24 mouse cellular contexts compared by ENCODE assay signal in genomic region chr13:101916876-101917275, GRCm38 (mm10).
DNase-seq lines count a peak whose midpoint lies in the region; ATAC-seq and TF ChIP-seq lines count a peak whose summit lies in the region.
"Had no signal": no experiment of that assay in that cellular context is flagged by ENCODE, and none has a peak within 500 bp of the region (broad histone marks: within the 10 kb centered on the region; RNA-seq: fewer than 3 reads in every experiment).

No protein-coding gene starts in this region.

- TF ChIP-seq EP300 in heart, adult 2 months (IDR thresholded peaks at IDR 0.05; ENCODE audit: insufficient read depth, low read depth, low read length), result no peak

- TF ChIP-seq POLR2A in heart, adult 2 months (IDR thresholded peaks at IDR 0.05; ENCODE audit: insufficient read depth, low read depth, low read length), result no peak

- H3K9ac ChIP-seq in heart, adult 2 months (ENCODE audit: low read depth, low read length), result no peak overlapping the region
- no peak overlapping the region for H3K9ac ChIP-seq in limb, embryonic 12.5 days (replicated peaks)
- H3K9ac ChIP-seq: forebrain, embryonic 13.5 days; heart, embryonic 12.5 days; heart, embryonic 15.5 days; hindbrain, embryonic 13.5 days had no signal

- no peak overlapping the region for H3K4me3 ChIP-seq in heart, adult 2 months
- H3K4me3 ChIP-seq in limb, embryonic 12.5 days (replicated peaks), result no peak overlapping the region
- H3K4me3 ChIP-seq in limb, embryonic 10.5 days, result no peak overlapping the region
- H3K4me3 ChIP-seq: forebrain, embryonic 10.5 days; forebrain, embryonic 13.5 days; heart, embryonic 12.5 days; heart, embryonic 15.5 days; hindbrain, embryonic 10.5 days; hindbrain, embryonic 13.5 days had no signal

- WGBS in heart, adult 2 months, result 97% methylated on average over 5 of the region's 5 CpGs
- 47% methylated on average over 5 of the region's 5 CpGs for WGBS in limb, embryonic 12.5 days
- WGBS in limb, embryonic 10.5 days, result 91% methylated on average over 5 of the region's 5 CpGs

- no peaks in the 10 kb centered on the region for H3K9me3 ChIP-seq in limb, embryonic 12.5 days
- no peaks in the 10 kb centered on the region for H3K9me3 ChIP-seq in limb, embryonic 10.5 days (replicated peaks)
- H3K9me3 ChIP-seq: forebrain, embryonic 10.5 days; forebrain, embryonic 13.5 days; heart, embryonic 12.5 days; heart, embryonic 15.5 days; hindbrain, embryonic 10.5 days; hindbrain, embryonic 13.5 days had no signal

- DNase-seq in heart, adult 11 months, result peak; percentile 51
- no peak for DNase-seq in heart, adult 2 months
- DNase-seq in limb, embryonic 10.5 days (ENCODE audit: low spot score), result no peak
- peak; percentile 36 for DNase-seq in thymus, postnatal 14 days
- DNase-seq in thymus, adult 18-20 months, result no peak
- peak; percentile 31 for DNase-seq in thymus, postnatal 4 days
- DNase-seq: adrenal gland, adult 8-10 months; adrenal gland, postnatal 25 days; B cell, adult 2 months; cerebellum, adult 11-12 months; cerebellum, adult 8-10 months; cerebellum, postnatal 10 days; gastrocnemius, postnatal 10 days; gastrocnemius, postnatal 36 days had no signal

- intact Hi-C loops in heart, adult 2 months (cut with DNase I), result loop anchor here (5.0 kb wide), 2 partner anchors 75 to 405 kb away; no protein-coding TSS in a partner anchor

- TF ChIP-seq CTCF in heart, adult 2 months (IDR thresholded peaks at IDR 0.05), result no peak

- H3K79me2 ChIP-seq in heart, adult 2 months (replicated peaks; ENCODE audit: control insufficient read depth, insufficient read depth, low read length), result no peaks in the 10 kb centered on the region

- no peaks in the 10 kb centered on the region for H3K27me3 ChIP-seq in heart, adult 2 months (ENCODE audit: control insufficient read depth, insufficient read depth, low read length)
- peaks cover 19% of the 10 kb centered on the region; the same call in 1 of the 2 replicates for H3K27me3 ChIP-seq in limb, embryonic 12.5 days
- no peaks in the 10 kb centered on the region for H3K27me3 ChIP-seq in limb, embryonic 10.5 days (ENCODE audit: low read depth, poor library complexity, severe bottlenecking)
- H3K27me3 ChIP-seq: forebrain, embryonic 13.5 days; heart, embryonic 12.5 days; heart, embryonic 15.5 days; hindbrain, embryonic 13.5 days had no signal

- peaks cover 11% of the 10 kb centered on the region for H3K4me1 ChIP-seq in heart, adult 2 months (ENCODE audit: control insufficient read depth, insufficient read depth, low read length)
- peaks cover 5% of the 10 kb centered on the region; the same call in 1 of the 2 replicates for H3K4me1 ChIP-seq in limb, embryonic 12.5 days (replicated peaks)
- no peaks in the 10 kb centered on the region for H3K4me1 ChIP-seq in limb, embryonic 10.5 days

- no peak overlapping the region for H3K4me2 ChIP-seq in limb, embryonic 12.5 days
- H3K4me2 ChIP-seq: forebrain, embryonic 13.5 days; heart, embryonic 12.5 days; heart, embryonic 15.5 days; hindbrain, embryonic 13.5 days had no signal

- ATAC-seq in limb, embryonic 12.5 days (ENCODE audit: insufficient number of reproducible peaks, insufficient read depth, low FRiP score, low TSS enrichment, low read depth), result 0 out of 2 replicates have a peak, but pooled peaks have one; percentile 42
- ATAC-seq: activated CD4-positive, CD25-positive, alpha-beta regulatory T cell, adult 4 months; forebrain, embryonic 13.5 days; forebrain, embryonic 16.5 days; hindbrain, embryonic 16.5 days had no signal

- H3K36me3 ChIP-seq in heart, adult 2 months (ENCODE audit: control insufficient read depth, insufficient read depth, low read length), result peaks cover 10% of the 10 kb centered on the region; the same call in 1 of the 2 replicates
- H3K36me3 ChIP-seq in limb, embryonic 12.5 days, result no peaks in the 10 kb centered on the region
- H3K36me3 ChIP-seq in limb, embryonic 10.5 days, result no peaks in the 10 kb centered on the region
- H3K36me3 ChIP-seq: forebrain, embryonic 10.5 days; heart, embryonic 12.5 days; heart, embryonic 15.5 days; hindbrain, embryonic 10.5 days; hindbrain, embryonic 13.5 days had no signal

- no peak overlapping the region for H3K27ac ChIP-seq in heart, adult 2 months
- no peak overlapping the region for H3K27ac ChIP-seq in limb, embryonic 12.5 days
- no peak overlapping the region for H3K27ac ChIP-seq in limb, embryonic 10.5 days
- H3K27ac ChIP-seq: forebrain, embryonic 10.5 days; forebrain, embryonic 13.5 days; hindbrain, embryonic 10.5 days; hindbrain, embryonic 13.5 days had no signal

Comparison
In these comparisons a context has a peak if more than half of its experiments do, and no peak if none do; other contexts are left out.
1. DNase-seq: peak in heart, adult 11 months (single experiment), thymus, postnatal 14 days (single experiment) and thymus, postnatal 4 days (single experiment); none in heart, adult 2 months (0 of 2), limb, embryonic 10.5 days (single experiment) and thymus, adult 18-20 months (0 of 2).